Mouse (Mus musculus) MEL-GATA-1-ER (cell line): ENCODE results near the gene Atxn3.
A peak's percentile ranks its signal among the peaks of the same experiment; 100 is the strongest.

Source experiments
- DNase-seq: peaks from one replicate; pipeline ENCODE4 v3.0.0-alpha.2; 2012; ENCODE audit warnings: low read depth; ENCODE audit errors: extremely low read depth

Atxn3 gene

GRCm38 (mm10) chr12:101957942-101958544 lies at the start of gene Atxn3:
Gene Atxn3 (minus strand): TSS chr12:101958246.
- peak; percentile 85 for DNase-seq

GRCm38 (mm10) chr12:102000785-102001184 lies 42.7 kb upstream of the Atxn3 start:
- no peak for DNase-seq

- DNase-seq = peak; percentile 75
These were observed 40.9 kb upstream of the Atxn3 start for GRCm38 (mm10) chr12:101998929-101999328.

- peak; percentile 92 for DNase-seq
These were observed 36.8 kb upstream of the Atxn3 start for GRCm38 (mm10) chr12:101994576-101995467.

GRCm38 (mm10) chr12:101987659-101988058 lies 29.6 kb upstream of the Atxn3 start:
- DNase-seq = no peak

GRCm38 (mm10) chr12:101985110-101985509 lies 27.1 kb upstream of the Atxn3 start:
- DNase-seq = peak; percentile 26

GRCm38 (mm10) chr12:101982977-101983376 lies 24.9 kb upstream of the Atxn3 start:
- no peak for DNase-seq

- no peak for DNase-seq
These were observed 23.5 kb upstream of the Atxn3 start for GRCm38 (mm10) chr12:101981559-101981958.

- DNase-seq = peak; percentile 100
These were observed 22.2 kb upstream of the Atxn3 start for GRCm38 (mm10) chr12:101980266-101980665.

- DNase-seq = peak; percentile 85
These were observed 21.2 kb upstream of the Atxn3 start for GRCm38 (mm10) chr12:101979213-101979750.

- peak; percentile 36 for DNase-seq
These were observed 20.5 kb upstream of the Atxn3 start for GRCm38 (mm10) chr12:101978588-101978987.

- peak; percentile 44 for DNase-seq
These were observed 20.1 kb upstream of the Atxn3 start for GRCm38 (mm10) chr12:101978162-101978561.

GRCm38 (mm10) chr12:101977404-101977915 lies 19.4 kb upstream of the Atxn3 start:
- DNase-seq = peak; percentile 29

- DNase-seq = no peak
These were observed 18.8 kb upstream of the Atxn3 start for GRCm38 (mm10) chr12:101976651-101977403.

- peak; percentile 50 for DNase-seq
These were observed 17.8 kb upstream of the Atxn3 start, which contains the start of gene Cpsf2 for GRCm38 (mm10) chr12:101975601-101976571. Gene Cpsf2 (plus strand): TSS chr12:101975988.

- DNase-seq = no peak
These were observed 17.1 kb upstream of the Atxn3 start for GRCm38 (mm10) chr12:101975167-101975600.

- no peak for DNase-seq
These were observed 16.5 kb upstream of the Atxn3 start for GRCm38 (mm10) chr12:101974571-101974970.

- no peak for DNase-seq
These were observed 14.2 kb upstream of the Atxn3 start for GRCm38 (mm10) chr12:101972230-101972629.

- no peak for DNase-seq
These were observed 13.3 kb upstream of the Atxn3 start for GRCm38 (mm10) chr12:101971311-101971710.
